Mouse (Mus musculus): ENCODE measurements around the gene Klhdc1. TPM values are rescaled to one million over a fixed set of nuclear protein-coding genes. Genes with fewer than 3 reads are reported as not detected.
A peak's percentile ranks its signal among the peaks of the same experiment; 100 is the strongest.

The Klhdc1 gene
- total and polyA plus RNA-seq, 3 experiments: 0.23 to 1.1 TPM; not detected in 1

- Histone ChIP-seq H3K9ac (ENCODE audit: control insufficient read depth, low read depth, low read length, poor library complexity, severe bottlenecking) (no peak overlapping the region), H3K4me3 (ENCODE audit: control insufficient read depth in 1 of 2, insufficient read depth in 1 of 2, low read depth in 2 of 2, low read length in 2 of 2) (no peak overlapping the region), H3K36me3 (ENCODE audit: control insufficient read depth in 1 of 2, insufficient read depth in 2 of 2, low read length in 2 of 2) (no peaks in the 10 kb centered on the region; a peak in 2 of 4 replicates), H3K9me3 (replicated peaks; ENCODE audit: insufficient read depth, low read length) (no peaks in the 10 kb centered on the region), H3K4me1 (ENCODE audit: control insufficient read depth in 1 of 2, insufficient read depth in 2 of 2, low read length in 2 of 2) (no peaks in the 10 kb centered on the region), H3K27ac (ENCODE audit: control insufficient read depth, low read depth, low read length) (no peak overlapping the region), H3K79me2 (ENCODE audit: control insufficient read depth, insufficient read depth, low read length, poor library complexity) (no peaks in the 10 kb centered on the region), H3K27me3 (ENCODE audit: control insufficient read depth in 1 of 2, insufficient read depth in 2 of 2, low read length in 2 of 2) (no peaks in the 10 kb centered on the region)
- TF ChIP-seq CHD2 (IDR thresholded peaks at IDR 0.05; ENCODE audit: low read length) (no peak), RCOR1 (IDR thresholded peaks at IDR 0.05; ENCODE audit: low read depth, low read length) (no peak), ZKSCAN1 (IDR thresholded peaks at IDR 0.05; ENCODE audit: low read depth, low read length) (no peak), SIN3A (IDR thresholded peaks at IDR 0.05; ENCODE audit: low read length) (no peak), TBP (IDR thresholded peaks at IDR 0.05; ENCODE audit: low read depth, low read length) (no peak), CHD1 (IDR thresholded peaks at IDR 0.05; ENCODE audit: low read depth, low read length) (no peak)
- no peak for DNase-seq (ENCODE audit: low read depth, low spot score)
Measured at GRCm38 (mm10) chr12:69210056-69210979, 30.7 kb upstream of the Klhdc1 start.

GRCm38 (mm10) chr12:69211057-69211456, 29.9 kb upstream of the Klhdc1 start:
- Histone ChIP-seq H3K79me2 (ENCODE audit: control insufficient read depth, insufficient read depth, low read length, poor library complexity) (no peaks in the 10 kb centered on the region), H3K9ac (ENCODE audit: control insufficient read depth, low read depth, low read length, poor library complexity, severe bottlenecking) (no peak overlapping the region), H3K36me3 (ENCODE audit: control insufficient read depth in 1 of 2, insufficient read depth in 2 of 2, low read length in 2 of 2) (no peaks in the 10 kb centered on the region; a peak in 2 of 4 replicates), H3K9me3 (replicated peaks; ENCODE audit: insufficient read depth, low read length) (no peaks in the 10 kb centered on the region), H3K4me1 (ENCODE audit: control insufficient read depth in 1 of 2, insufficient read depth in 2 of 2, low read length in 2 of 2) (no peaks in the 10 kb centered on the region), H3K4me3 (ENCODE audit: control insufficient read depth in 1 of 2, insufficient read depth in 1 of 2, low read depth in 2 of 2, low read length in 2 of 2) (no peak overlapping the region), H3K27me3 (ENCODE audit: control insufficient read depth in 1 of 2, insufficient read depth in 2 of 2, low read length in 2 of 2) (no peaks in the 10 kb centered on the region), H3K27ac (ENCODE audit: control insufficient read depth, low read depth, low read length) (no peak overlapping the region)
- TF ChIP-seq MAFK (IDR thresholded peaks at IDR 0.05; ENCODE audit: borderline replicate concordance, low read depth, low read length): no peak
- TF ChIP-seq CTCF (IDR thresholded peaks at IDR 0.05 in 2 of 3, conservative IDR thresholded peaks at IDR 0.05 in 1 of 3; ENCODE audit: control insufficient read depth in 1 of 3, insufficient read depth in 1 of 3, low read depth in 2 of 3, low read length in 3 of 3, poor library complexity in 1 of 3, severe bottlenecking in 1 of 3): peak; percentile 26 to 47 (median 41); a peak in 5 of 6 replicates
- peak; percentile 60 for TF ChIP-seq SMC3 (IDR thresholded peaks at IDR 0.05; ENCODE audit: low read depth, low read length)
- TF ChIP-seq RAD21 (IDR thresholded peaks at IDR 0.05; ENCODE audit: low read depth, low read length): peak; percentile 25
- DNase-seq (ENCODE audit: low read depth, low spot score): peak; percentile 48

GRCm38 (mm10) chr12:69213186-69213777, 27.7 kb upstream of the Klhdc1 start:
- TF ChIP-seq CTCF (IDR thresholded peaks at IDR 0.05 in 2 of 3, conservative IDR thresholded peaks at IDR 0.05 in 1 of 3; ENCODE audit: control insufficient read depth in 1 of 3, insufficient read depth in 1 of 3, low read depth in 2 of 3, low read length in 3 of 3, poor library complexity in 1 of 3, severe bottlenecking in 1 of 3) (peak in 1 of 3 experiments; percentile 30; a peak in 2 of 6 replicates), ZNF384 (IDR thresholded peaks at IDR 0.05; ENCODE audit: low read depth, low read length) (peak; percentile 47; the same call in 1 of the 2 replicates), POLR2A (IDR thresholded peaks at IDR 0.05; ENCODE audit: control insufficient read depth in 1 of 2, insufficient read depth in 1 of 2, low read depth in 1 of 2, low read length in 2 of 2, poor library complexity in 1 of 2) (no peak), SMC3 (IDR thresholded peaks at IDR 0.05; ENCODE audit: low read depth, low read length) (peak; percentile 5; the same call in 1 of the 2 replicates)
- Histone ChIP-seq H3K36me3 (ENCODE audit: control insufficient read depth in 1 of 2, insufficient read depth in 2 of 2, low read length in 2 of 2) (no peaks in the 10 kb centered on the region; a peak in 2 of 4 replicates), H3K9me3 (replicated peaks; ENCODE audit: insufficient read depth, low read length) (no peaks in the 10 kb centered on the region), H3K9ac (ENCODE audit: control insufficient read depth, low read depth, low read length, poor library complexity, severe bottlenecking) (no peak overlapping the region), H3K4me3 (ENCODE audit: control insufficient read depth in 1 of 2, insufficient read depth in 1 of 2, low read depth in 2 of 2, low read length in 2 of 2) (no peak overlapping the region), H3K79me2 (ENCODE audit: control insufficient read depth, insufficient read depth, low read length, poor library complexity) (no peaks in the 10 kb centered on the region), H3K4me1 (ENCODE audit: control insufficient read depth in 1 of 2, insufficient read depth in 2 of 2, low read length in 2 of 2) (no peaks in the 10 kb centered on the region), H3K27me3 (ENCODE audit: control insufficient read depth in 1 of 2, insufficient read depth in 2 of 2, low read length in 2 of 2) (no peaks in the 10 kb centered on the region), H3K27ac (ENCODE audit: control insufficient read depth, low read depth, low read length) (no peak overlapping the region)
- DNase-seq (ENCODE audit: low read depth, low spot score): no peak

Measured in MEL (cell line).